Mouse (Mus musculus): Measurements from ENCODE around the gene Sumo2. TPM values are rescaled to one million over a fixed set of nuclear protein-coding genes. Genes with fewer than 3 reads are reported as not detected.

Sumo2 gene
- total and polyA plus RNA-seq, 3 experiments, result 556 to 653 TPM; not detected in 1

- TF ChIP-seq JUND (IDR thresholded peaks at IDR 0.05; ENCODE audit: low read depth, low read length), result no peak
- peak; percentile 5; the same call in 1 of the 2 replicates for TF ChIP-seq SIN3A (IDR thresholded peaks at IDR 0.05; ENCODE audit: low read length)
- TF ChIP-seq TCF12 (IDR thresholded peaks at IDR 0.05; ENCODE audit: low read depth, low read length), result 0 out of 2 replicates have a peak, but pooled peaks have one; percentile 13
- no peak for TF ChIP-seq E2F4 (IDR thresholded peaks at IDR 0.05; ENCODE audit: borderline replicate concordance, low read depth, low read length)
- TF ChIP-seq MAX (IDR thresholded peaks at IDR 0.05; ENCODE audit: low read length), result peak; percentile 25; the same call in 1 of the 2 replicates
- TF ChIP-seq MYC (IDR thresholded peaks at IDR 0.05; ENCODE audit: low read depth, low read length), result no peak
- TF ChIP-seq HCFC1 (IDR thresholded peaks at IDR 0.05; ENCODE audit: low read depth, low read length), result 0 out of 2 replicates have a peak, but pooled peaks have one; percentile 27
- peak; percentile 0 to 4; a peak in 1 of 4 replicates for TF ChIP-seq POLR2A (IDR thresholded peaks at IDR 0.05; ENCODE audit: control insufficient read depth in 1 of 2, insufficient read depth in 1 of 2, low read depth in 1 of 2, low read length in 2 of 2, poor library complexity in 1 of 2)
- H3K79me2 ChIP-seq (ENCODE audit: control insufficient read depth, insufficient read depth, low read length, poor library complexity), result peaks cover 49% of the 10 kb centered on the region
- peak overlapping the region; percentile 81 for H3K9ac ChIP-seq (ENCODE audit: control insufficient read depth, low read depth, low read length, poor library complexity, severe bottlenecking)
- H3K4me3 ChIP-seq (ENCODE audit: control insufficient read depth in 1 of 2, insufficient read depth in 1 of 2, low read depth in 2 of 2, low read length in 2 of 2), result peak overlapping the region; percentile 89 to 94
- DNase-seq (ENCODE audit: low read depth, low spot score), result peak; percentile 72
- peaks cover 37 to 45% of the 10 kb centered on the region in 2 experiments for H3K36me3 ChIP-seq (ENCODE audit: control insufficient read depth in 1 of 2, insufficient read depth in 2 of 2, low read length in 2 of 2)
- peaks cover 9 to 27% of the 10 kb centered on the region in 2 experiments for H3K4me1 ChIP-seq (ENCODE audit: control insufficient read depth in 1 of 2, insufficient read depth in 2 of 2, low read length in 2 of 2)
- H3K27me3 ChIP-seq (ENCODE audit: control insufficient read depth in 1 of 2, insufficient read depth in 2 of 2, low read length in 2 of 2), result no peaks in the 10 kb centered on the region
- H3K9me3 ChIP-seq (replicated peaks; ENCODE audit: insufficient read depth, low read length), result no peaks in the 10 kb centered on the region
- H3K27ac ChIP-seq (ENCODE audit: control insufficient read depth, low read depth, low read length), result peak overlapping the region; percentile 82
These were observed 557 bp downstream of the Sumo2 start for GRCm38 (mm10) chr11:115535401-115536037.

GRCm38 (mm10) chr11:115534759-115535371, 1.2 kb downstream of the Sumo2 start:
- Histone ChIP-seq H3K9me3 (replicated peaks; ENCODE audit: insufficient read depth, low read length) (no peaks in the 10 kb centered on the region), H3K9ac (ENCODE audit: control insufficient read depth, low read depth, low read length, poor library complexity, severe bottlenecking) (peak overlapping the region; percentile 81), H3K27me3 (ENCODE audit: control insufficient read depth in 1 of 2, insufficient read depth in 2 of 2, low read length in 2 of 2) (no peaks in the 10 kb centered on the region), H3K36me3 (ENCODE audit: control insufficient read depth in 1 of 2, insufficient read depth in 2 of 2, low read length in 2 of 2) (peaks cover 38 to 45% of the 10 kb centered on the region in 2 experiments), H3K27ac (ENCODE audit: control insufficient read depth, low read depth, low read length) (peak overlapping the region; percentile 37), H3K4me3 (ENCODE audit: control insufficient read depth in 1 of 2, insufficient read depth in 1 of 2, low read depth in 2 of 2, low read length in 2 of 2) (peak overlapping the region; percentile 89 to 94), H3K79me2 (ENCODE audit: control insufficient read depth, insufficient read depth, low read length, poor library complexity) (peaks cover 52% of the 10 kb centered on the region), H3K4me1 (ENCODE audit: control insufficient read depth in 1 of 2, insufficient read depth in 2 of 2, low read length in 2 of 2) (peaks cover 9 to 27% of the 10 kb centered on the region in 2 experiments)
- peak; percentile 40 for TF ChIP-seq SIN3A (IDR thresholded peaks at IDR 0.05; ENCODE audit: low read length)
- TF ChIP-seq USF2 (IDR thresholded peaks at IDR 0.05; ENCODE audit: borderline replicate concordance in 1 of 2, insufficient read depth in 1 of 2, low read depth in 1 of 2, low read length in 2 of 2), result no peak
- TF ChIP-seq POLR2A (IDR thresholded peaks at IDR 0.05; ENCODE audit: control insufficient read depth in 1 of 2, insufficient read depth in 1 of 2, low read depth in 1 of 2, low read length in 2 of 2, poor library complexity in 1 of 2), result 0 out of 4 replicates have a peak, but pooled peaks of 1 of the 2 experiments have one; percentile 6
- no peak for TF ChIP-seq ELF1 (IDR thresholded peaks at IDR 0.05; ENCODE audit: low read depth, low read length)
- 0 out of 2 replicates have a peak, but pooled peaks have one; percentile 37 for TF ChIP-seq CHD1 (IDR thresholded peaks at IDR 0.05; ENCODE audit: low read depth, low read length)
- TF ChIP-seq RCOR1 (IDR thresholded peaks at IDR 0.05; ENCODE audit: low read depth, low read length), result no peak
- TF ChIP-seq MEF2A (IDR thresholded peaks at IDR 0.05; ENCODE audit: extremely low read depth, insufficient replicate concordance, low read depth, low read length, poor library complexity, severe bottlenecking), result no peak
- TF ChIP-seq MAFK (IDR thresholded peaks at IDR 0.05; ENCODE audit: borderline replicate concordance, low read depth, low read length), result no peak
- TF ChIP-seq POLR2AphosphoS2 (IDR thresholded peaks at IDR 0.05; ENCODE audit: low read length), result 0 out of 2 replicates have a peak, but pooled peaks have one; percentile 9
- peak; percentile 82 for TF ChIP-seq ZNF384 (IDR thresholded peaks at IDR 0.05; ENCODE audit: low read depth, low read length)
- TF ChIP-seq MYC (IDR thresholded peaks at IDR 0.05; ENCODE audit: low read depth, low read length), result peak; percentile 4; the same call in 1 of the 2 replicates
- no peak for TF ChIP-seq POLR2AphosphoS5 (IDR thresholded peaks at IDR 0.05; ENCODE audit: borderline replicate concordance, low read depth, low read length)
- no peak for TF ChIP-seq HCFC1 (IDR thresholded peaks at IDR 0.05; ENCODE audit: low read depth, low read length)
- DNase-seq (ENCODE audit: low read depth, low spot score), result peak; percentile 57

Measured in MEL (cell line).